Mouse (Mus musculus): ENCODE measurements around the gene Rai14. TPM values are rescaled to one million over a fixed set of nuclear protein-coding genes. Genes with fewer than 3 reads are reported as not detected.
"Not testable (repeated sequence)": the region's sequence is repeated elsewhere in the genome, so short reads cannot be mapped to it uniquely, and the experiment has no call there.

Rai14 gene
- total RNA-seq, 2 experiments from 2014 or later = 3.8 to 6.9 TPM

- no peak for ATAC-seq (replicated peaks; ENCODE audit: poor library complexity)
These were observed 154.4 kb downstream of the Rai14 start for GRCm38 (mm10) chr15:10560005-10560404.

- ATAC-seq (replicated peaks; ENCODE audit: poor library complexity) = no peak
These were observed 156.0 kb downstream of the Rai14 start, which contains the start of gene Ttc23l for GRCm38 (mm10) chr15:10558465-10558864. Gene Ttc23l (minus strand): TSS chr15:10558668.

- ATAC-seq (replicated peaks; ENCODE audit: poor library complexity) = no peak
These were observed 160.1 kb downstream of the Rai14 start for GRCm38 (mm10) chr15:10554336-10554735.

GRCm38 (mm10) chr15:10540271-10541088 is 173.9 kb downstream of the Rai14 start:
- ATAC-seq (replicated peaks; ENCODE audit: poor library complexity) = no peak

GRCm38 (mm10) chr15:10535969-10536368 is 178.5 kb downstream of the Rai14 start:
- no peak for ATAC-seq (replicated peaks; ENCODE audit: poor library complexity)

- ATAC-seq (replicated peaks; ENCODE audit: poor library complexity) = no peak
These were observed 179.8 kb downstream of the Rai14 start for GRCm38 (mm10) chr15:10534591-10534990.

- not testable (repeated sequence) for ATAC-seq (replicated peaks; ENCODE audit: poor library complexity)
These were observed 181.1 kb downstream of the Rai14 start for GRCm38 (mm10) chr15:10533361-10533760.

- peak; percentile 99 for ATAC-seq (replicated peaks; ENCODE audit: poor library complexity)
These were observed 183.1 kb downstream of the Rai14 start for GRCm38 (mm10) chr15:10531352-10531751.

- ATAC-seq (replicated peaks; ENCODE audit: poor library complexity) = no peak
These were observed 188.5 kb downstream of the Rai14 start for GRCm38 (mm10) chr15:10525896-10526295.

Other genes with a start within 250 kb of the Rai14 start
- gene Dnajc21, start 244.1 kb downstream of the Rai14 start, total RNA-seq (2015) = 41.6 and 54.4 TPM in 2 replicates
- 40.9 and 46.0 TPM in 2 replicates for gene Dnajc21, start 244.1 kb downstream of the Rai14 start, total RNA-seq (2017)
- gene Brix1, start 228.7 kb downstream of the Rai14 start, total RNA-seq (2015) = 97.5 and 113 TPM in 2 replicates
- gene Brix1, start 228.7 kb downstream of the Rai14 start, total RNA-seq (2017) = 37.0 and 43.3 TPM in 2 replicates
- 25.7 and 33.6 TPM in 2 replicates for gene Rad1, start 228.6 kb downstream of the Rai14 start, total RNA-seq (2015)
- gene Rad1, start 228.6 kb downstream of the Rai14 start, total RNA-seq (2017) = 16.7 and 17.8 TPM in 2 replicates
- gene Ttc23l, start 156.0 kb downstream of the Rai14 start, total RNA-seq (2015) = not detected in 2 replicates
- not detected in 2 replicates for gene Ttc23l, start 156.0 kb downstream of the Rai14 start, total RNA-seq (2017)
- not detected in 2 replicates for gene C1qtnf3, start 237.7 kb upstream of the Rai14 start, total RNA-seq (2015)
- not detected in 2 replicates for gene C1qtnf3, start 237.7 kb upstream of the Rai14 start, total RNA-seq (2017)